Mouse (Mus musculus): ENCODE data around the gene H2-Eb1.

DNA sequence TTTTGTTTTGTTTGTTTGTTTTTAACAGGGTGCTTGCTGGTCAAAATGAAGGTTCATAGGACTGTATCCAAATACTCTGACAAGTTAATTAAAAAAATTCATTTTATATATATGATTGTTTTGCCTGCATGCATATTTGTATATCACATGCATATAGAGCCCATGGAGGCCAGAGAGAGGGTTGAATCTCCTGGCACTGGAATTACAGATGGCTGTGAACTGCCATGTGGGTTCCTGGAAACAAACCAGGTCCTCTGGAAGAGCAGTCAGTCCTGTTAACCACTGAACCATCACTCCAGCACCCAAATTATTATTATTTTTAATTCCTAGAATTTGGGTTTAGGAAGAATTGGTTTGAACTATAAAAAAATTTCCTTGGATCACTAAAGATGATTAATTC, 10.4 kb upstream of the H2-Eb1 start:
- TF ChIP-seq CTCF (IDR thresholded peaks at IDR 0.05; ENCODE audit: low read depth, low read length): no peak
- TF ChIP-seq TAL1 (conservative IDR thresholded peaks at IDR 0.05; ENCODE audit: low read depth, low read length): no peak
- TF ChIP-seq POLR2AphosphoS5 (IDR thresholded peaks at IDR 0.05; ENCODE audit: insufficient replicate concordance, low read depth, low read length): no peak
- no peak for TF ChIP-seq GATA2 (IDR thresholded peaks at IDR 0.05; ENCODE audit: borderline replicate concordance, low read depth, low read length)

Data from G1E (cell line).